Mouse (Mus musculus) testis, adult 2 months (tissue): ENCODE measurements around the gene Sfn.

Experiments
- CTCF ChIP-seq: fragments of 200-500 bp; IDR thresholded peaks from 2 replicates; pipeline ENCODE4 v1.5.1; 2012; ENCODE audit warnings: low read depth, mild to moderate bottlenecking, inconsistent platforms, low read length, moderate library complexity; ENCODE audit not compliant: control insufficient read depth, insufficient read depth, insufficient replicate concordance
- POLR2A ChIP-seq: fragments of 200-500 bp; IDR thresholded peaks from 2 replicates; pipeline ENCODE4 v1.6.1; 2012; ENCODE audit warnings: low read depth, mild to moderate bottlenecking, inconsistent platforms, low read length, moderate library complexity; ENCODE audit not compliant: control insufficient read depth

- TF ChIP-seq POLR2A (no peak), CTCF (no peak)
These were observed 38.8 kb downstream of the Sfn start for GRCm38 (mm10) chr4:133563123-133563571.
